Mouse (Mus musculus): ENCODE measurements at regions not wholly inside any gene's neighbourhood (a gene's known extent, or its start where the extent isn't known, plus 50 kb on each side); places are given as distances from the start of the nearest gene placed in this dataset.
A peak's percentile ranks its signal among the peaks of the same experiment; 100 is the strongest.

DNA sequence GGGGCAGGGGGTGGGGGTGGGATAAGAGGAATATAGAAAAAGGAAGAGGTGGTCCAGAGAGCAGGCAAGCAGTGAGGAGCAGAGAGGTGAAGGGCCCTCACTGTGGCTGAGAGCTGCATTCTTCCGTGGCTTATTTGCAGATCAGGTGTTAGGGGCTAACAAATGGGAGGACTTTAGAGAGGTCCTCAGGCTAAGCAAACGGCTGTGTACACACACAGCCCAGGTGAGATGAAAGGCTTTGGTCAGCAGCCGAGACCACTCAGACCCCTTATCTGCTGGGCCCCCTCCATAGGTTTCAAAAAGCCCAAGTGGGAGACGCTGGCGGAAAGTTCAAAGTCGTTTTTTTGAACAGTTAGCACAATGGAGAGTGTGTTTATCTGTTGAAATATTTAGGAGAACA lies 252.9 kb upstream of the Irx5 start:
- TF ChIP-seq EP300 (IDR thresholded peaks at IDR 0.05) (peak; percentile 91), CTCF (IDR thresholded peaks at IDR 0.05) (no peak)

Data from lung, postnatal 0 days (tissue).